ENCODE assay signal across 27 mouse cellular contexts in genomic region chr15:98486433-98487021, GRCm38 (mm10). TPM values are rescaled to one million over a fixed set of nuclear protein-coding genes. Genes with fewer than 3 reads are reported as not detected.
DNase-seq lines count a peak whose midpoint lies in the region; ATAC-seq and TF ChIP-seq lines count a peak whose summit lies in the region.
"Had no signal": no experiment of that assay in that cellular context is flagged by ENCODE, and none has a peak within 500 bp of the region (broad histone marks: within the 10 kb centered on the region; RNA-seq: fewer than 3 reads in every experiment).

No protein-coding gene starts in this region.

- H3K4me3 ChIP-seq in thymus, adult 2 months (ENCODE audit: control insufficient read depth, insufficient read depth, low read length), result no peak overlapping the region
- H3K4me3 ChIP-seq in MEL (ENCODE audit: control insufficient read depth in 1 of 2, insufficient read depth in 1 of 2, low read depth in 2 of 2, low read length in 2 of 2), result no peak overlapping the region
- H3K4me3 ChIP-seq: embryonic facial prominence, embryonic 10.5 days; forebrain, embryonic 13.5 days; heart, embryonic 12.5 days; hindbrain, embryonic 15.5 days had no signal

- H3K36me3 ChIP-seq in thymus, adult 2 months (ENCODE audit: control insufficient read depth, insufficient read depth, low read length), result no peaks in the 10 kb centered on the region
- H3K36me3 ChIP-seq in MEL (ENCODE audit: control insufficient read depth in 1 of 2, insufficient read depth in 2 of 2, low read length in 2 of 2), result peaks cover 0 to 21% of the 10 kb centered on the region in 2 experiments; a peak in 2 of 4 replicates
- H3K36me3 ChIP-seq: embryonic facial prominence, embryonic 10.5 days; heart, embryonic 12.5 days; hindbrain, embryonic 15.5 days had no signal

- no peak for TF ChIP-seq POLR2A in thymus, adult 2 months (IDR thresholded peaks at IDR 0.05; ENCODE audit: control insufficient read depth, extremely low read depth, insufficient read depth, low read length, poor library complexity)
- no peak for TF ChIP-seq POLR2A in MEL (IDR thresholded peaks at IDR 0.05; ENCODE audit: control insufficient read depth in 1 of 2, insufficient read depth in 1 of 2, low read depth in 1 of 2, low read length in 2 of 2, poor library complexity in 1 of 2)

- no peaks in the 10 kb centered on the region for H3K79me2 ChIP-seq in MEL (ENCODE audit: control insufficient read depth, insufficient read depth, low read length, poor library complexity)

- peak; percentile 19 for DNase-seq in thymus, adult 2 months
- DNase-seq in thymus, postnatal 10 days (ENCODE audit: low spot score in 2 of 2), result no peak
- peak; percentile 49 for DNase-seq in 416B (ENCODE audit: low read depth)
- DNase-seq in MEL (ENCODE audit: low read depth, low spot score), result peak; percentile 77
- no peak for DNase-seq in MN1 (ENCODE audit: low spot score)
- no peak for DNase-seq in right cerebral cortex, adult 2 months (ENCODE audit: low spot score in 2 of 2)
- DNase-seq: adrenal gland, postnatal 14 days; cerebellum, adult 11-12 months; cerebellum, adult 9-11 months; cerebellum, postnatal 36 days; forebrain, postnatal 0 days; gastrocnemius, postnatal 14 days had no signal

- peak; percentile 86 to 94 for TF ChIP-seq EP300 in MEL (IDR thresholded peaks at IDR 0.05; ENCODE audit: low read depth in 1 of 2, low read length in 2 of 2)

- no peak overlapping the region for H3K27ac ChIP-seq in thymus, adult 2 months (ENCODE audit: control insufficient read depth, insufficient read depth, low read length)
- peak overlapping the region; percentile 39; the same call in 1 of the 2 replicates for H3K27ac ChIP-seq in MEL (ENCODE audit: control insufficient read depth, low read depth, low read length)
- H3K27ac ChIP-seq: embryonic facial prominence, embryonic 10.5 days; forebrain, embryonic 13.5 days; hindbrain, embryonic 15.5 days had no signal

- H3K9me3 ChIP-seq in MEL (replicated peaks; ENCODE audit: insufficient read depth, low read length), result no peaks in the 10 kb centered on the region
- H3K9me3 ChIP-seq: forebrain, embryonic 13.5 days; hindbrain, embryonic 15.5 days had no signal

- 0 out of 2 replicates have a peak, but pooled peaks have one; percentile 14 for ATAC-seq in megakaryocyte progenitor cell, adult 5-6 weeks (replicated peaks; ENCODE audit: poor library complexity)
- ATAC-seq: forebrain, embryonic 13.5 days; forebrain, postnatal 0 days; inflammation-experienced regulatory T-cells, adult 6 months had no signal

- no peak for TF ChIP-seq RAD21 in MEL (IDR thresholded peaks at IDR 0.05; ENCODE audit: low read depth, low read length)

- H3K4me1 ChIP-seq in thymus, adult 2 months (replicated peaks; ENCODE audit: control insufficient read depth, insufficient read depth, low read length), result peaks cover 15% of the 10 kb centered on the region
- peaks cover 21 to 23% of the 10 kb centered on the region in 2 experiments for H3K4me1 ChIP-seq in MEL (ENCODE audit: control insufficient read depth in 1 of 2, insufficient read depth in 2 of 2, low read length in 2 of 2)
- H3K4me1 ChIP-seq: forebrain, embryonic 13.5 days; heart, embryonic 12.5 days; hindbrain, embryonic 15.5 days had no signal

- TF ChIP-seq CTCF in thymus, adult 2 months (IDR thresholded peaks at IDR 0.05; ENCODE audit: borderline replicate concordance, control insufficient read depth, extremely low read depth, insufficient read depth, low read length, poor library complexity), result no peak
- TF ChIP-seq CTCF in MEL (IDR thresholded peaks at IDR 0.05 in 2 of 3, conservative IDR thresholded peaks at IDR 0.05 in 1 of 3; ENCODE audit: control insufficient read depth in 1 of 3, insufficient read depth in 1 of 3, low read depth in 2 of 3, low read length in 3 of 3, poor library complexity in 1 of 3, severe bottlenecking in 1 of 3), result no peak

- H3K27me3 ChIP-seq in thymus, adult 2 months (ENCODE audit: control insufficient read depth, insufficient read depth, low read length), result no peaks in the 10 kb centered on the region
- no peaks in the 10 kb centered on the region for H3K27me3 ChIP-seq in MEL (ENCODE audit: control insufficient read depth in 1 of 2, insufficient read depth in 2 of 2, low read length in 2 of 2)
- H3K27me3 ChIP-seq: CH12.LX; forebrain, embryonic 13.5 days; heart, embryonic 12.5 days; hindbrain, embryonic 15.5 days had no signal

- H3K9ac ChIP-seq in MEL (ENCODE audit: control insufficient read depth, low read depth, low read length, poor library complexity, severe bottlenecking), result no peak overlapping the region
- H3K9ac ChIP-seq: forebrain, embryonic 13.5 days; forebrain, postnatal 0 days; heart, embryonic 12.5 days; hindbrain, embryonic 15.5 days had no signal

- WGBS in thymus, adult 2 months, result 21% methylated on average over 8 of the region's 8 CpGs

TF ChIP-seq in MEL, 35 proteins besides CTCF, POLR2A, EP300 and RAD21 (continues in another document):
- TF ChIP-seq UBTF (IDR thresholded peaks at IDR 0.05; ENCODE audit: borderline replicate concordance, insufficient read depth, low read depth, low read length) (no peak), TAL1 (IDR thresholded peaks at IDR 0.05; ENCODE audit: low read length) (peak; percentile 70), KAT2A (conservative IDR thresholded peaks at IDR 0.05; ENCODE audit: low read depth, low read length) (no peak), ELF1 (IDR thresholded peaks at IDR 0.05; ENCODE audit: low read depth, low read length) (peak; percentile 20), ZNF384 (IDR thresholded peaks at IDR 0.05; ENCODE audit: low read depth, low read length) (peak; percentile 95), JUND (IDR thresholded peaks at IDR 0.05; ENCODE audit: low read depth, low read length) (no peak), SIN3A (IDR thresholded peaks at IDR 0.05; ENCODE audit: low read length) (peak; percentile 76), SMC3 (IDR thresholded peaks at IDR 0.05; ENCODE audit: low read depth, low read length) (no peak), GATA1 (IDR thresholded peaks at IDR 0.05; ENCODE audit: low read depth, low read length) (peak; percentile 94), USF2 (IDR thresholded peaks at IDR 0.05; ENCODE audit: borderline replicate concordance in 1 of 2, insufficient read depth in 1 of 2, low read depth in 1 of 2, low read length in 2 of 2) (no peak), CHD2 (IDR thresholded peaks at IDR 0.05; ENCODE audit: low read length) (no peak; the same call in 1 of the 2 replicates), MXI1 (IDR thresholded peaks at IDR 0.05; ENCODE audit: low read depth, low read length) (no peak), MAZ (IDR thresholded peaks at IDR 0.05; ENCODE audit: low read depth, low read length) (peak; percentile 57; the same call in 1 of the 2 replicates), E2F4 (IDR thresholded peaks at IDR 0.05; ENCODE audit: borderline replicate concordance, low read depth, low read length) (no peak), RCOR1 (IDR thresholded peaks at IDR 0.05; ENCODE audit: low read depth, low read length) (peak; percentile 98), TBP (IDR thresholded peaks at IDR 0.05; ENCODE audit: low read depth, low read length) (0 out of 2 replicates have a peak, but pooled peaks have one; percentile 20), ETS1 (IDR thresholded peaks at IDR 0.05; ENCODE audit: low read depth, low read length) (peak; percentile 89), POLR2AphosphoS5 (IDR thresholded peaks at IDR 0.05; ENCODE audit: borderline replicate concordance, low read depth, low read length) (no peak), CHD1 (IDR thresholded peaks at IDR 0.05; ENCODE audit: low read depth, low read length) (no peak), ZMIZ1 (IDR thresholded peaks at IDR 0.05; ENCODE audit: low read depth, low read length) (0 out of 2 replicates have a peak, but pooled peaks have one; percentile 46), POLR2AphosphoS2 (IDR thresholded peaks at IDR 0.05; ENCODE audit: low read length) (no peak)

RNA-seq across cellular contexts. Expression of gene Lalba, which starts 4.0 kb away (rescaled TPM):
- 0.48 TPM in 1 of 2 replicates, not detected in the other for polyA plus RNA-seq in thymus, adult 2 months (2012; rRNA removed)
- total RNA-seq in MEL (2012; rRNA removed), result not detected in 2 replicates
- polyA plus RNA-seq in MEL (2012; ENCODE audit: insufficient read depth in 1 of 2, insufficient read length in 2 of 2, low read depth in 1 of 2, low replicate concordance in 2 of 2, missing spikeins in 1 of 2), result not detected
- total RNA-seq in megakaryocyte progenitor cell, adult 5-6 weeks (2015), result not detected in 2 replicates
- not detected in 2 replicates for total RNA-seq in megakaryocyte progenitor cell, adult 5-6 weeks (2017)
- total RNA-seq: adrenal gland, adult 18-20 months; adrenal gland, postnatal 14 days; CH12.LX; forebrain, postnatal 0 days; gastrocnemius, adult 18-20 months; gastrocnemius, postnatal 14 days; granulocyte monocyte progenitor cell, adult 5-6 weeks; heart, adult 8-10 months; heart, postnatal 25 days had no signal
- polyA plus RNA-seq: embryonic facial prominence, embryonic 14.5 days; forebrain, embryonic 13.5 days; forebrain, postnatal 0 days; heart, embryonic 12.5 days; heart, embryonic 16.5 days; hindbrain, embryonic 11.5 days; hindbrain, embryonic 15.5 days; inflammation-experienced regulatory T-cells, adult 6 months had no signal

RNA-seq across cellular contexts. Expression of gene Olfr279, which starts 5.7 kb away (rescaled TPM):
- polyA plus RNA-seq in thymus, adult 2 months (2012; rRNA removed), result not detected in 2 replicates
- under 0.01 TPM in 1 of 2 replicates, not detected in the other for total RNA-seq in MEL (2012; rRNA removed)
- polyA plus RNA-seq in MEL (2012; ENCODE audit: insufficient read depth in 1 of 2, insufficient read length in 2 of 2, low read depth in 1 of 2, low replicate concordance in 2 of 2, missing spikeins in 1 of 2), result 10 to 100 TPM in 1 of 2 experiments, under 1 TPM in 1; 0.03 to 81.4 TPM
- total RNA-seq in megakaryocyte progenitor cell, adult 5-6 weeks (2015), result not detected in 2 replicates
- not detected in 2 replicates for total RNA-seq in megakaryocyte progenitor cell, adult 5-6 weeks (2017)
- total RNA-seq: adrenal gland, adult 18-20 months; adrenal gland, postnatal 14 days; CH12.LX; forebrain, postnatal 0 days; gastrocnemius, adult 18-20 months; gastrocnemius, postnatal 14 days; granulocyte monocyte progenitor cell, adult 5-6 weeks; heart, adult 8-10 months; heart, postnatal 25 days had no signal
- polyA plus RNA-seq: embryonic facial prominence, embryonic 10.5 days; embryonic facial prominence, embryonic 14.5 days; forebrain, embryonic 13.5 days; forebrain, postnatal 0 days; heart, embryonic 12.5 days; heart, embryonic 16.5 days; hindbrain, embryonic 11.5 days; hindbrain, embryonic 15.5 days had no signal

RNA-seq across cellular contexts. Expression of gene OR5BS1P, which starts 16.8 kb away (rescaled TPM):
- not detected in 2 replicates for polyA plus RNA-seq in thymus, adult 2 months (2012; rRNA removed)
- 0.04 TPM in 1 of 2 replicates, not detected in the other for total RNA-seq in MEL (2012; rRNA removed)
- not detected for polyA plus RNA-seq in MEL (2012; ENCODE audit: insufficient read depth in 1 of 2, insufficient read length in 2 of 2, low read depth in 1 of 2, low replicate concordance in 2 of 2, missing spikeins in 1 of 2)
- total RNA-seq in megakaryocyte progenitor cell, adult 5-6 weeks (2015), result not detected in 2 replicates
- not detected in 2 replicates for total RNA-seq in megakaryocyte progenitor cell, adult 5-6 weeks (2017)
- total RNA-seq: adrenal gland, adult 18-20 months; adrenal gland, postnatal 14 days; CH12.LX; forebrain, postnatal 0 days; gastrocnemius, adult 18-20 months; gastrocnemius, postnatal 14 days; granulocyte monocyte progenitor cell, adult 5-6 weeks; heart, adult 8-10 months; heart, postnatal 25 days had no signal
- polyA plus RNA-seq: embryonic facial prominence, embryonic 10.5 days; embryonic facial prominence, embryonic 14.5 days; forebrain, embryonic 13.5 days; forebrain, postnatal 0 days; heart, embryonic 12.5 days; heart, embryonic 16.5 days; hindbrain, embryonic 11.5 days; hindbrain, embryonic 15.5 days; inflammation-experienced regulatory T-cells, adult 6 months had no signal

RNA-seq across cellular contexts. Expression of gene Olfr281, which starts 34.1 kb away (rescaled TPM):
- polyA plus RNA-seq in thymus, adult 2 months (2012; rRNA removed), result not detected in 2 replicates
- 0.08 TPM in 1 of 2 replicates, not detected in the other for total RNA-seq in MEL (2012; rRNA removed)
- under 1 TPM in 1 of 2 experiments, not detected in 1; 0.40 TPM for polyA plus RNA-seq in MEL (2012; ENCODE audit: insufficient read depth in 1 of 2, insufficient read length in 2 of 2, low read depth in 1 of 2, low replicate concordance in 2 of 2, missing spikeins in 1 of 2)
- total RNA-seq in megakaryocyte progenitor cell, adult 5-6 weeks (2015), result not detected in 2 replicates
- total RNA-seq in megakaryocyte progenitor cell, adult 5-6 weeks (2017), result not detected in 2 replicates
- total RNA-seq: adrenal gland, adult 18-20 months; adrenal gland, postnatal 14 days; CH12.LX; forebrain, postnatal 0 days; gastrocnemius, adult 18-20 months; gastrocnemius, postnatal 14 days; granulocyte monocyte progenitor cell, adult 5-6 weeks; heart, adult 8-10 months; heart, postnatal 25 days had no signal
- polyA plus RNA-seq: embryonic facial prominence, embryonic 10.5 days; forebrain, embryonic 13.5 days; forebrain, postnatal 0 days; heart, embryonic 12.5 days; heart, embryonic 16.5 days; hindbrain, embryonic 11.5 days; hindbrain, embryonic 15.5 days; inflammation-experienced regulatory T-cells, adult 6 months had no signal

RNA-seq across cellular contexts. Expression of gene Kansl2, which starts 47.5 kb away (rescaled TPM):
- polyA plus RNA-seq in thymus, adult 2 months (2012; rRNA removed), result 71.6 and 78.4 TPM in 2 replicates
- 150 and 157 TPM in 2 replicates for total RNA-seq in MEL (2012; rRNA removed)
- 100 to 1,000 TPM in 1 of 2 experiments, not detected in 1; 170 TPM for polyA plus RNA-seq in MEL (2012; ENCODE audit: insufficient read depth in 1 of 2, insufficient read length in 2 of 2, low read depth in 1 of 2, low replicate concordance in 2 of 2, missing spikeins in 1 of 2)
- total RNA-seq in megakaryocyte progenitor cell, adult 5-6 weeks (2015), result 65.7 and 68.6 TPM in 2 replicates
- total RNA-seq in megakaryocyte progenitor cell, adult 5-6 weeks (2017), result 60.1 and 62.8 TPM in 2 replicates

Comparison
In these comparisons a context has a peak if more than half of its experiments do, and no peak if none do; other contexts are left out.
1. DNase-seq: peak in thymus, adult 2 months (single experiment), 416B (single experiment) and MEL (single experiment); none in thymus, postnatal 10 days (0 of 2), MN1 (single experiment) and right cerebral cortex, adult 2 months (0 of 2).